ENCODE assay signal across 18 mouse cellular contexts in the genomic region with DNA sequence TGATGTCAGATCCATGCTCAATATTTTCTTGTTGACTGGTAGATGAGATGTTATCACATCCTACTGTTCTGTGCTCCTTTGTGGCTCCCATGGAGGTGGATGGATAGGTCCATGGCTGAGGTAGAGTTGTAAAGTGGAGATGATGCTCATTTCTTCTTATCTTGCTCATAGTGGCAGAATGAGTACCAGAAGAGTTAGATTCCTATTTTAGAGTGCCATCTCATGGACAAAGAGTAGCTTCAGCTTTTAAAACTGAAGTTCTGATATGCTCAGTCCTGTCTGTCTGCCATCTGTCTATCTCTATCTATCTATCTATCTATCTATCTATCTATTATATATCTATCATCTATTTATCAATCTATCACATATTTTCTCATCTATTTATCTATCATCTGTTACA.
"Had no signal": no experiment of that assay in that cellular context is flagged by ENCODE, and none has a peak within 500 bp of the region (broad histone marks: within the 10 kb centered on the region; RNA-seq: fewer than 3 reads in every experiment).

No protein-coding gene starts in this region.

- H3K4me2 ChIP-seq: lung, embryonic 14.5 days; midbrain, embryonic 12.5 days; midbrain, embryonic 15.5 days; neural tube, embryonic 13.5 days; neural tube, embryonic 15.5 days had no signal

- H3K27ac ChIP-seq: midbrain, embryonic 10.5 days; midbrain, embryonic 12.5 days; midbrain, embryonic 15.5 days; neural tube, embryonic 13.5 days; neural tube, embryonic 15.5 days had no signal

- H3K27me3 ChIP-seq: midbrain, embryonic 12.5 days; midbrain, embryonic 15.5 days; neural tube, embryonic 13.5 days; neural tube, embryonic 15.5 days had no signal

- H3K4me3 ChIP-seq: midbrain, embryonic 10.5 days; midbrain, embryonic 12.5 days; midbrain, embryonic 15.5 days; myocyte; neural tube, embryonic 13.5 days; neural tube, embryonic 15.5 days had no signal

- ATAC-seq: midbrain, embryonic 15.5 days had no signal

- DNase-seq: lung, adult 18-20 months; lung, embryonic 14.5 days; lung, postnatal 10 days; lung, postnatal 4 days; retina, postnatal 1 day; right cerebral cortex, adult 18-20 months; right cerebral cortex, postnatal 25 days; right cerebral cortex, postnatal 4 days; spleen, adult 18-20 months; thymus, adult 18-20 months; thymus, postnatal 14 days; thymus, postnatal 36 days had no signal

- H3K9ac ChIP-seq: lung, embryonic 14.5 days; midbrain, embryonic 12.5 days; midbrain, embryonic 15.5 days; neural tube, embryonic 13.5 days; neural tube, embryonic 15.5 days had no signal

- H3K36me3 ChIP-seq: midbrain, embryonic 10.5 days; midbrain, embryonic 12.5 days; midbrain, embryonic 15.5 days; neural tube, embryonic 13.5 days; neural tube, embryonic 15.5 days had no signal

- H3K4me1 ChIP-seq: midbrain, embryonic 10.5 days; midbrain, embryonic 12.5 days; midbrain, embryonic 15.5 days; neural tube, embryonic 13.5 days; neural tube, embryonic 15.5 days had no signal

- H3K9me3 ChIP-seq: midbrain, embryonic 15.5 days; neural tube, embryonic 15.5 days had no signal
